Mouse (Mus musculus) stomach, postnatal 0 days (tissue): ENCODE measurements at regions not wholly inside any gene's neighbourhood (a gene's known extent, or its start where the extent isn't known, plus 50 kb on each side); places are given as distances from the start of the nearest gene placed in this dataset.

Experiments
- ATAC-seq: fragments of 200-750 bp; cut with Nextera tagmentation; 2 replicates; pipeline ENCODE4 v1.8.0; 2017; ENCODE audit not compliant: low FRiP score, low TSS enrichment
- DNase-seq: peaks from one replicate; pipeline ENCODE4 v3.0.0-alpha.2; 2016; ENCODE audit warnings: low spot score
- H3K27ac ChIP-seq: fragments of 300-500 bp; sonication (generic); replicated peaks from 2 replicates; pipeline ENCODE4 v1.5.1; 2014; ENCODE audit warnings: mild to moderate bottlenecking, control low read depth
- H3K27me3 ChIP-seq: fragments of 300-500 bp; sonication (generic); 2 replicates; pipeline ENCODE4 v1.6.1; 2014; ENCODE audit warnings: low read length; ENCODE audit not compliant: control insufficient read depth, insufficient read depth
- H3K36me3 ChIP-seq: fragments of 300-500 bp; sonication (generic); 2 replicates; pipeline ENCODE4 v1.6.1; 2014; ENCODE audit warnings: low read length, mixed read lengths; ENCODE audit not compliant: control insufficient read depth, insufficient read depth
- H3K4me1 ChIP-seq: fragments of 300-500 bp; sonication (generic); replicated peaks from 2 replicates; pipeline ENCODE4 v1.6.1; 2014; ENCODE audit warnings: antibody characterized with exemption; ENCODE audit not compliant: control insufficient read depth, insufficient read depth
- H3K4me2 ChIP-seq: fragments of 300-500 bp; sonication (generic); replicated peaks from 2 replicates; pipeline ENCODE4 v1.6.1; 2014; ENCODE audit warnings: low read depth, mild to moderate bottlenecking, control low read depth, moderate library complexity
- H3K4me3 ChIP-seq: fragments of 300-500 bp; sonication (generic); 2 replicates; pipeline ENCODE4 v1.5.1; 2014; ENCODE audit warnings: low read depth, low read length, control low read depth
- H3K9ac ChIP-seq: fragments of 300-500 bp; sonication (generic); 2 replicates; pipeline ENCODE4 v1.6.1; 2014; ENCODE audit warnings: mild to moderate bottlenecking, low read length, control low read depth, mixed read lengths
- H3K9me3 ChIP-seq: fragments of 300-500 bp; sonication (generic); 2 replicates; pipeline ENCODE4 v1.6.1; 2016; ENCODE audit warnings: low read length; ENCODE audit not compliant: control insufficient read depth
- CTCF ChIP-seq: IDR thresholded peaks from 2 replicates; pipeline ENCODE4 v1.5.1; 2016; ENCODE audit warnings: antibody characterized with exemption, low read depth, mild to moderate bottlenecking, moderate library complexity
- EP300 ChIP-seq: optimal IDR thresholded peaks from 2 replicates; pipeline ENCODE3; 2016; ENCODE audit warnings: antibody characterized with exemption
- WGBS: fragments of 180-500 bp; shearing (Covaris S2); extraction: QIAGEN DNeasy Blood & Tissue Kit; methylation state at CpG from one replicate; pipeline ENCODE4 v1.1.7; 2014; 5-methylcytosine and 5-hydroxymethylcytosine counted together

DNA sequence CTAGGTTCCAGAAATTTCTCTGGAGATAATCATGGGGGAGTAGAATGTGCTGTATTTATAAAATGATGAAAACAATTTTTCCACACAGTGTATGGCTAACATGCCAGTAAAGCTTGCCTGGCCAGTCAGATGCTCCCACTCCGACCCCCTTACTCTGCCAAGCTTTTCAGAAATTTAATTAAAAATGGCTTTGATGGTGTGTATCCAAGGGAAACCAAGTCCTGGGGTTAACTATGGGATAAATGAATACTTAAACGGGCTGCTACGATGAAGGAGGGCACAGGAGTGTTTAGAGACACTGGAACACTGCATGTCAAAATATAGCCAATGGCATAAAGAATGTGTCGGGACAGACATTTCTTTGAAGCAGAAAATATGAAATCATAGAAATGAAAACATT, 108.7 kb downstream of the Kdr start:
- no peaks in the 10 kb centered on the region for H3K27me3 ChIP-seq
- TF ChIP-seq EP300 = no peak
- TF ChIP-seq CTCF = no peak
- ATAC-seq = no peak
- no peak for DNase-seq
- no peak overlapping the region for H3K9ac ChIP-seq
- no peak overlapping the region for H3K4me2 ChIP-seq
- H3K36me3 ChIP-seq = no peaks in the 10 kb centered on the region
- WGBS = 70% methylated on average over 4 of the region's 4 CpGs
- H3K9me3 ChIP-seq = no peaks in the 10 kb centered on the region
- no peaks in the 10 kb centered on the region for H3K4me1 ChIP-seq
- no peak overlapping the region for H3K4me3 ChIP-seq
- H3K27ac ChIP-seq = no peak overlapping the region

DNA sequence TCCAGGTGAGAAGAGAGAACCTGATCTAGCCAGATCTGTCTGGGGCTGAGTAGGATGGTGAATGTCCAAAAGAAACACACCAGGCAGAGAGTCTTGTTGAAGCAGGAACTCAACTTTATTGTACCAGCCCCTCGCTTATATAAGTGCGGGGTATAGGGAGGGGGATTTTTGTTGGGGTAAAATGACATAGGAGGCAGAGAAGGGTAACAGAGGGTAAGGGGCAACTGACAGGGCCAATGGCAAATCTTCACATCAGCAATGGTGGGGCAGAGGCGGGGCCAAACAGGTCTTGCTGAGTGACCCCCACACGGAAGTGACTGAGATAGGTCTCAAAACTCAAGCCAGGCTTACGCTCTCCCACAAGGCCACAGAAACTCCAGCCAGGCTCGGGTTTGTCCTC, 113.2 kb downstream of the Kdr start:
- TF ChIP-seq CTCF (no peak), EP300 (no peak)
- Histone ChIP-seq H3K36me3 (no peaks in the 10 kb centered on the region), H3K4me3 (no peak overlapping the region), H3K9ac (no peak overlapping the region), H3K27me3 (no peaks in the 10 kb centered on the region), H3K4me2 (no peak overlapping the region), H3K27ac (no peak overlapping the region), H3K4me1 (no peaks in the 10 kb centered on the region), H3K9me3 (no peaks in the 10 kb centered on the region)
- no peak for DNase-seq
- WGBS = 94% methylated on average over 6 of the region's 6 CpGs
- no peak for ATAC-seq

DNA sequence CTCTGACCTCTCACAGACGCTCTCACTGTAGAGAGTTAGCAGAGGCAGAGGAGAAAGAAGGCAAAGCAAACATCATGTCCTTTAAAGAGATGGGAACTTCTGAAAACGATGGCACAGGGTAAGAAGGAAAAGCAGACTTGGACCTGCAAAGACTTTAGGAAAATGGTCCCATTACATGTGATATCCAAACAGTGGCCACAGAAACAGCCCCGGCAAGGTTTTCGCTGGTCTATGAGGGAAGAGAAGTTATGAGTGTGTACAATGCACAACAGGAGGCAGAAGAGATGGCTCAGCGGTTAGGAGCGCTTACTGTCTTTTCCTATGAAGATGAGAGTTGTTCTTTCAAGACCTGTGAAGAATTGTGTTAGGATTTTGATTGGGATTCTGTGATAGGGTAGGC, 114.9 kb downstream of the Kdr start:
- no peak overlapping the region for H3K4me3 ChIP-seq
- no peaks in the 10 kb centered on the region for H3K36me3 ChIP-seq
- no peak overlapping the region for H3K9ac ChIP-seq
- H3K27ac ChIP-seq = no peak overlapping the region
- no peaks in the 10 kb centered on the region for H3K4me1 ChIP-seq
- H3K4me2 ChIP-seq = no peak overlapping the region
- WGBS = 58% methylated on average over 6 of the region's 6 CpGs
- ATAC-seq (no peak), DNase-seq (no peak)
- no peaks in the 10 kb centered on the region for H3K27me3 ChIP-seq
- no peak for TF ChIP-seq CTCF
- no peak for TF ChIP-seq EP300
- H3K9me3 ChIP-seq = no peaks in the 10 kb centered on the region

DNA sequence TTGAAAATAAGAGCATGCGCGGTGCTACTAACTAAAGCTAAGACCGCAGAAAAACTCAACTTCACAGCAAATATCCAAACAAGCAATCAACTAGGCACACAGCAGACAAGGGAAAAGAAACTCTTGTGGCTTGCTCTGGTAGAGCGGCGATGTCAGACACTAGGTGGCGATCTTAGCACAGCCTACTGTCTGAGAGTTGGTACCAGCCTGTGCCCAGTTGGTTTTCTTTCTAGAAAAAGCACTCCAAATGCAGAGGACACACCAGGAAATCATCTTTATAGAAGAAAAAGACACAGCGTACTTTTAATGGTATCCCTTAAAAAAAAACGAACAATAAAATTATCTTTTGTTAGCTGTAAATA, 115.6 kb downstream of the Kdr start:
- no peak overlapping the region for H3K4me3 ChIP-seq
- ATAC-seq (no peak), DNase-seq (peak; percentile 65)
- H3K27ac ChIP-seq = no peak overlapping the region
- no peaks in the 10 kb centered on the region for H3K4me1 ChIP-seq
- H3K9ac ChIP-seq = no peak overlapping the region
- H3K36me3 ChIP-seq = no peaks in the 10 kb centered on the region
- TF ChIP-seq EP300 = no peak
- peak; percentile 90 for TF ChIP-seq CTCF
- no peaks in the 10 kb centered on the region for H3K9me3 ChIP-seq
- 15% methylated on average over 8 of the region's 8 CpGs for WGBS
- H3K27me3 ChIP-seq = no peaks in the 10 kb centered on the region
- no peak overlapping the region for H3K4me2 ChIP-seq

DNA sequence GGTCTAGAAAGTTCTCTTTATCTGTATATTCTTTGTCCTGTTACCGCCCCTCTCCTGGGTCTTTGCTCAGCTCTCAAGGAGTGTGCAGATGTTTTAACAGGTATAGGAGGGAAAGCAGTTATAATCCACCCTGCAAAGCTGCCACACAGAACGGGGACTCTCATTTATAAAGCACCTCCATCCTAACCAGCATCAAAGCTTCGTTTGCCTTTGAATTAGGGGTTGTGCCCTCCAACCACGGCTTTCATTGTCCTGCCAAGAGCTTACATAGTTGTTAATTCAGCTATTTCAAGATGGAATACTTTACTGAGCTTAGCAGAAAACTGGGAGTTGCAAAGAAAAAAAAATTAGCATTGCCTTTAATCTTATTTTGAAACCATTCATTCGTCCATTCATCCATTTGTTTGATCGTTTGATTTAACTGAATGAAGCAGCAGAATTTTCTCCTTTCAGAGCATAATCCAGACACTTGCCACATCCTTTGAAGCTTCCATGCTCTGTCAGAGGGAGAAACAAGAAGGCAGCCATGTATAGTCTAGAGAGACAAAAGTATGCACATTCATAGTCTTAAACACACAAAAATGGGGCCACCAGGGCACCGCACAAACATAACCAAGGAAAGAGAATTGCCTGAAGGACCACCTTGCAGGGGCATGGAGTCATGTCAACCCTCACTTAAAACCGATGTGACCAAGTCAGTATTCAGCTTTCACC, 116.2 kb downstream of the Kdr start:
- H3K4me3 ChIP-seq = no peak overlapping the region
- no peaks in the 10 kb centered on the region for H3K27me3 ChIP-seq
- TF ChIP-seq CTCF (no peak), EP300 (no peak)
- H3K27ac ChIP-seq = no peak overlapping the region
- DNase-seq (no peak), ATAC-seq (no peak)
- no peaks in the 10 kb centered on the region for H3K9me3 ChIP-seq
- WGBS = 38% methylated on average over 8 of the region's 8 CpGs
- H3K4me1 ChIP-seq = no peaks in the 10 kb centered on the region
- H3K4me2 ChIP-seq = no peak overlapping the region
- H3K9ac ChIP-seq = no peak overlapping the region
- H3K36me3 ChIP-seq = no peaks in the 10 kb centered on the region

DNA sequence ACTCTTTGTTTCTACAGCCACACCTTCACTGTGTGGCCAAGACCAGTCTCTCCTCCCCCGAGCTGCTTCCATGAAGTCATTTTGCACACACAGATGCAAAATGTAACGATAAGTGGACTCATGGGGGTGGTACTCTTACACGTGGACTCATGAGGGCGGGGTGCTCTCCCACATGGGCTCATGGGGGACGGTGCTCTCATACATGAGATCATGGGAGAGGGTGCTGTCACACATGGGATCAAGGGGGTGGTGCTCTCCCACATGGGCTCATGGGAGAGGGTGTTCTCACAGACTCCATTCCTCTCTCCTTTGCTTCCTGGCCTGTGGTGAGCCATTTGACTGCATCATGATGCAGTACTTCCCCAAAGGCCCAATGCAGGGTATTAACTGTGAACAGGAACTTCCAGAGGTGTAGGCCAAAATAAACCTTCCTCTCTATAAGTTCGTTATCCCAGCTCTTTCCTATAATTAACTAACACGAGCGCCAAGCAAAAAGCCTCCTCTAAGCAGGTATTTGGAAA, 118.9 kb downstream of the Kdr start:
- H3K4me3 ChIP-seq = no peak overlapping the region
- no peaks in the 10 kb centered on the region for H3K36me3 ChIP-seq
- WGBS = 80% methylated on average over 8 of the region's 8 CpGs
- no peaks in the 10 kb centered on the region for H3K27me3 ChIP-seq
- DNase-seq = no peak
- no peaks in the 10 kb centered on the region for H3K9me3 ChIP-seq
- TF ChIP-seq EP300 (no peak), CTCF (no peak)
- H3K4me1 ChIP-seq = no peaks in the 10 kb centered on the region
- no peak overlapping the region for H3K27ac ChIP-seq
- no peak overlapping the region for H3K9ac ChIP-seq
- ATAC-seq = 0 out of 2 replicates have a peak, but pooled peaks have one; percentile 42
- no peak overlapping the region for H3K4me2 ChIP-seq
